Mouse (Mus musculus) layer of hippocampus, adult 11-12 months (tissue): ENCODE results near the gene Gpr180.
"Not testable (repeated sequence)": the region's sequence is repeated elsewhere in the genome, so short reads cannot be mapped to it uniquely, and the experiment has no call there.

Experiments
- DNase-seq: peaks from one replicate; pipeline ENCODE4 v3.0.0; 2022; ENCODE audit warnings: low spot score

Gene Gpr180

DNA sequence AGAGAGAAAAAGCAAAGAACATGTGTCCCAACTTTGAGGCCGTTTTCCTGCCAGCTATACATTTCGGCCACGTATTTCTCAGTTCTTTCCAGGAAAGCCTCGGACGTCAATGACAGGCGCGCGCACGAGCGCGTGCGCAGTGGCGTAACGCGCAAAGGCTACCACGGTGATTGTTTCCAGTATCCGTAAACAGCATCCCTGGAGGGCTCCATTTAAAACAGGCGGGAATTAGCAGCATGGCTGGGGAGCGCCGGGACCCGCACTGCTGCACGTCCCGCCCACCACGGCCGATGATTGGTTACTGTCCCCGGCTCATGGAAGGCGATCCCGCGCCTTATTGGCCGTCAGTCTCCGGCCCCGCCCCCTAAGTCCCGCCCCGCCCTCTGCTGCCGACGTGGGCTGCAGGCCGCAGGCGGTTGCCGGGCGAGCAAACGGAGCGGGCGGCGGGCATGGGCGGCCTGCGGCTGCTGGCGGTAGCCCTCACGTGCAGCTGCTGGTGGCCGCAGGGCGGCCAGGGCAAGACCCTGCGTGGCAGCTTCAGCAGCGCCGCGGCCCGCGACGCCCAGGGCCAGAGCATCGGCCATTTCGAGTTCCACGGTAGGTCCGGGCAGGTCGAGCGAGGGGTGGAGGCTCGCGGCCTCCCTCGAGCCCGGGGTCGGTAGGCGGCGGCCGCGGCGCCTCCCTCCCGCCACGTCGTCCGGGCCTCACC, at the start of gene Gpr180:
TSS of gene Gpr180 (plus strand) at position 415 of the 709 bp plus-strand sequence.
- DNase-seq = peak; percentile 97

DNA sequence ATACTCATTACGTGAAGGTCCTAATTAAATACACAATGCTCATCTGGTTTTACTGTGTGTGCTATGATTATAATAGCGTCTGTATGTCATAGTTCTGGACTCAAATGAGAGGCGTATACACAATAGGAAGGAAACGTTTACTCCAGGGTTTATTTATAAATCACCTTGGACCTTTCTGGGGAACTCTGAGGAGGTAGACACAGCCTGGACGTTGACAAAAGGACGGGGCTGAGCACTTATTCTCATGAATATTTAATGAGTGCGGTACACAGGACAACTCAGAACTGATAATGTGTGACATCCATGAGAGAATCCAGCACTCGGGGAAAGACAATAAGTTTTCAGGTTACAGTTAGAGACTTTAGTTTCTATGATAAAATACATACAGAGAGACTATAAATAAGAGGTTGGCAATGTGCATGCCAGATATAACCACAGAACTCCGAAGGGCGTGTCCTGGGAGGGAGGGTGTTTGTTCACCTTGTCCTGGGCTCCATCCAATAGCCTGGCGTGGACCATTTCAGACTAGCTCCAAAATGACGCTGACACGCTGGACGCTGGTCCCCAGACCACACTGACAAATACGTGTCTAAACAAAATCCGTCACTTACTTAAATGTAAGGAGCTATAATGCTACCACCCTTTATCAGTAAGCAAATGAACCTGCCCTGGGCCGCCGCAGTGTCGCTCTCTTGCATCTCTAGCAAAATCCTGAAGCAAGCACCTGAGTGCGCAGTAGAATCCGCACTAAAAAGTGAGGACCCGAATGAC, 48.3 kb upstream of the Gpr180 start:
- DNase-seq = no peak

DNA sequence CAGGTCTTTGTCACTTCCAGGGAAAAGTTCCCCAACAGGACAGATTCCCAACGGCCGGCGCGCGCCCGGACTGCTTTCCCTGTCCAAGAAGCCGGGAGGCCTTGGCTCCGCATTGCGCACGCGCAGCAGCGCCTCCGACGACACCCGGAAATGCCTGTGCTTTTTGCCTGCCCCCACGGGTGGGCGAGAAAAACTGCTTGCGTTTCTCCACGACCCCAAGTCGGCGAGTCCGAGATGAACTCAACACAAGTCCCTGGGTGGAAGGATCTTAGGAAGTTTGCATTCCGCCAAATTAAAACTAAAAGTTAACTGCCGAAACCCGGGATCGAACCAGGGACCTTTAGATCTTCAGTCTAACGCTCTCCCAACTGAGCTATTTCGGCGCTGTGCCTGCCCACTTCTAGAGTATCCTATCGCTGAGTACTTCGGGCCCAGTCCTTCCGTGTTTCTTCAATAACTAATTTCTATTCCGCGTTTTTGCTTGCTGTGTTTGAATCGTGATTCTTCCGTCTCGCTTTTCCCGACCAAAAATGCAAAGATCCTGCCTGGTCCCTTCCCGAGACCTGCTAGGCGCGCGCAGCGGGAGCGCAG, 47.6 kb upstream of the Gpr180 start:
- peak; percentile 92 for DNase-seq

GRCm38 (mm10) chr14:118089806-118090392, 47.1 kb upstream of the Gpr180 start:
- no peak for DNase-seq

GRCm38 (mm10) chr14:118098265-118098664, 38.7 kb upstream of the Gpr180 start:
- no peak for DNase-seq

- DNase-seq = no peak
These were observed 35.5 kb upstream of the Gpr180 start for GRCm38 (mm10) chr14:118101227-118101990.

- DNase-seq = not testable (repeated sequence)
These were observed 29.5 kb upstream of the Gpr180 start for GRCm38 (mm10) chr14:118107479-118107878.

DNA sequence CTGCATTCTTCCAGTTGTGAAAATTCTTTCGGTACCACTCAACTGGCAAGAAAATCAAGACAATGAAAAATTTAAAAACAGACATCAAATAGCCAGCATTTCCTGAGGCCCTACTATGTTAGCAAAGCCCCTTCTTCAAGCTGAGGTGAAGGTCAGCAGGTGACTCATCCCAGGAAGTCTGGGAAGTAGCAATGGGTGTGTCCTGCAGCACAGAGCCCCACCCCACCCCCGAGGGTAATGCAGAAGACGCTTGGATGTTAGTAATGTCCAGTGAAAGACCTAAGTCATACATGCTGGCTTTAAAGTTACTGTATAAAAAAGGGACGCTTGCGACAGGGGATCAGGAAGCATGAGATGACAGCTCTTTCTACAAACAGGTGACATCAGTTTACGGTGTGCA, 23.8 kb upstream of the Gpr180 start:
- no peak for DNase-seq

GRCm38 (mm10) chr14:118124129-118124528, 12.8 kb upstream of the Gpr180 start:
- no peak for DNase-seq

GRCm38 (mm10) chr14:118124771-118125170, 12.2 kb upstream of the Gpr180 start:
- DNase-seq = no peak

DNA sequence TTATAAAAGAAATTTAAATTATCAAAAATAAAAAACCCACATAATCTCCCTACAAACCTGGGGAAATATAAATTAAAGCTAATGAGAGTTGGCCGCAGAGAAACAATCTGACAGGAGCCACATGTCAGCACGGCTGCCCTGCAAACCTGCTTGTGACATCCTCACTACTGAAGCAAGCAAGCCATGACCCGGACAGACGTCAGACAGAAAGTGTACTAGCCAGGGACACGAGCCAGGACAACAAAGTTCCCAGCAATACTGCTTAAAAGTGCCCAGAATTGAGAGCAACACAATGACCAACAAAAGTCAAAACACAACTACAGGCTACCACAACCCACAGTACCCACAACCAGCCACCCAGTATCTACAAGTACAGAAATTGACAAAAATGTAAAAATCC, 10.7 kb upstream of the Gpr180 start:
- no peak for DNase-seq

- DNase-seq = no peak
These were observed 5.5 kb upstream of the Gpr180 start for GRCm38 (mm10) chr14:118131472-118131871.

- no peak for DNase-seq
These were observed 4.9 kb upstream of the Gpr180 start for GRCm38 (mm10) chr14:118131931-118132641.

GRCm38 (mm10) chr14:118132642-118132977, 4.3 kb upstream of the Gpr180 start, which contains the start of gene Tgds:
Gene Tgds, minus strand, starts transcription at chr14:118132755.
- DNase-seq = peak; percentile 100

DNA sequence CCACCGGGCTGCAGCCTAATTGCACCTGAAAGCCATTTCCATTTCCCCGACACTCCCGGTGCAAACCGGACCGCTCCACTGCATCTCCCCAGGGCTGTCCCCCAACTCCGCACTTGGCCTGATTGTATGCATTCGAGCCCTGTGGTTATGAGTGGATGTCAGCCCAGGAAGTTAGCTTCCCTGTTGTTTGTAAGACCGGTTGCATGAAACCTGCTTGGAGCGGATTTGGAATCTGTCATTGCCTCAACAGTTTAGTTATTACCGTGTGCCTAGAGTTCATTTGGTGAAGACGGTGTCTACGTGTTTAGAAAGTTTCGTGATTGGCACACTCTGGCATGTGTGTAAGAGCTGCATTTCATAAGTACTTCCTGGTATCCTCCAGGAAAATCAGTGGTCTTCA, 529 bp downstream of the Gpr180 start:
- peak; percentile 26 for DNase-seq

DNA sequence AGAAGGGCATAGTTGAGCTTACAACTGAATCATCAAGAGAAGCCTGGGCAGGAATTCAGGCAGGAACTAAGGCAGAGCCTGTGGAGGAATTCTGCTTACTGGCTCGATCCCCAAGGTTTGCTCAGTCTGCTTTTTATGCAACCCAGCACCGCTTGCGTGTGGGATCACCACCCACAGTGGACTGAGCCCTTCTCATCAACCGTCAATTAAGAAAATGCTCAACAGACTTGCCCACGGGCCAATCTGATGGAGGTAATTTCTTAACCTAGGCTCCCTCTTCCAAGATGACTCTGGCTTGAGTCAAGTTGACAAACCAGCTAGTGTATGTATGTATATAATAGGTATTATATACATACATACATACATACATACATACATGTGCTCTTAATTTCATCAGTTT, 5.3 kb downstream of the Gpr180 start:
- no peak for DNase-seq

DNA sequence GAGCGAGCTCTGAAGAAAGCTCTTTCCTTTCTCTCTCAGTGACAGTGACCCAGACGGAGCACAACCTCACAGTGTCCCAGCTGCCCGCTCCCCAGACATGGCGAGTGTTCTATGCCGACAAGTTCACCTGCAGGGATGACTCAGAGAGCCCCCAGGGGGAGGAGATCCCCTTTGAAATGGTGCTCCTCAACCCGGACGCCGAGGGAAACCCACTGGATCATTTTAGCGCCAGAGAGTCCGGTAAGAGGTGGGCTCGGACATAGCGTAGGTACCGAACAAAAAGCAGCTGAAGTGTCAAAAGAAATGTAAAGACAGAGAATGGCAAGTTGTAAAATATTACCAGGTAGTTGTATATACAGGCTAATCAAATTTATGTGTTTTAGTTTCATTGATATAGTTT, 11.1 kb downstream of the Gpr180 start:
- no peak for DNase-seq

DNA sequence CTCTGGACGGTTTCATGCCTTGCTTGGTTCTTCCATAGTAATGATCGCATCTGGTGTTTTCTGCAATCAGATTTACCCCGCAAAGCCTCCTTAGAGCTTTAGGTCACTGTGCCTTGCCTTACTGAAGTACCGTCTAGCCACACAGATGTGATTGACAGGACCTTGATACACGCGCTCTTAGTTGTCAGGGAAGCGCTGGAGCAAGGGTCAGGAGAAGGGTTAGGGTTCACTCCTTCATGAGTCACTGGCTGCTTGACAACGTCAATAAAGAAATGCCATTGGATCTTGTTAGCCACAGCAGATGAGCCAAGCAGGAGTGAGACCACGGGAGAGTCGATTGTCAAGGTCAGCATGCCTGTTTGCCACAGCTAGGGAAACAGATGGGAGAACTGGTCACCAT, 11.6 kb downstream of the Gpr180 start:
- DNase-seq = no peak

DNA sequence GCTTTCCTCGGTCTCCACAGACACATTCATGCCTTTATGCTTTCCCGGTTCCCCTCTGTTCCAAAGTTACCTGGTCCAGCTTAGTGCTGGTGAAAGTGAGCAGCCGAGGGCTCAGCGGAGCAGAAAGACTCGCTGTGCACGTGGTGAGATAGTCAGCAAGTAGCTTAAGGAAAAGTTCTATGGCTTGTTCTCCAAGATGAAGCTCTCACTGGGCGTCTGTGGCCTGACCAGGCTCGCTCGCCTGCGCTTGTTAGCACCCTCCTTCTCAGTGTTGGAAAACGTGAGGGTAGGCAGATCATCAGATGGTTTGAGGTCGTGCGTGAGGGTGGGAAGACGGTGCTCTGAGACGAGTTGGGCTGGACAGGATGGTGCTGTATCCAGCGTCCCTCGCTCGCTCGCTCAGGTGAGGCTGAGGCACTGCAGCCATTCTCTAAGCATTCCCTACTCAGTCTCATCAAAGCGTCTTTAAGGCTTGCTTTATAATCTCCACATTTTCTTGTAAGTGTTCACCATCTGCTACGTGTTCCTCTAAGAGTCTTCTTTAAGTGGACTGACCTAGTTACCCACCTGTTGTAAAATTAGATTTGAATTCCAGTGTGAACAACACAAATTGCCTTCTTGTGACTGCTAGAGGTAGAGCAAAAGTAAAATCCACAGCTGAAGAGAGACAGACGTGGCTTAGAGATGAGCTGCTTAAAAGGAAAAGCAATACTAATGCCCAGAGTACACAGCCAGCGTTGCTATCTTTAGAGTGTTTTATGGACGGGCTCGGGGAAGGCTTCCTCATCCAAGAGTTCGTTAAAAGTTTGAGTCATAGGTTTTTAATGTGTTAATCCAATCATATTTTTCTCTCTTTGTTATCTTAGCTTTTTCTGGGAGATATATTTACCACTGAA, 13.9 kb downstream of the Gpr180 start:
- DNase-seq = no peak

DNA sequence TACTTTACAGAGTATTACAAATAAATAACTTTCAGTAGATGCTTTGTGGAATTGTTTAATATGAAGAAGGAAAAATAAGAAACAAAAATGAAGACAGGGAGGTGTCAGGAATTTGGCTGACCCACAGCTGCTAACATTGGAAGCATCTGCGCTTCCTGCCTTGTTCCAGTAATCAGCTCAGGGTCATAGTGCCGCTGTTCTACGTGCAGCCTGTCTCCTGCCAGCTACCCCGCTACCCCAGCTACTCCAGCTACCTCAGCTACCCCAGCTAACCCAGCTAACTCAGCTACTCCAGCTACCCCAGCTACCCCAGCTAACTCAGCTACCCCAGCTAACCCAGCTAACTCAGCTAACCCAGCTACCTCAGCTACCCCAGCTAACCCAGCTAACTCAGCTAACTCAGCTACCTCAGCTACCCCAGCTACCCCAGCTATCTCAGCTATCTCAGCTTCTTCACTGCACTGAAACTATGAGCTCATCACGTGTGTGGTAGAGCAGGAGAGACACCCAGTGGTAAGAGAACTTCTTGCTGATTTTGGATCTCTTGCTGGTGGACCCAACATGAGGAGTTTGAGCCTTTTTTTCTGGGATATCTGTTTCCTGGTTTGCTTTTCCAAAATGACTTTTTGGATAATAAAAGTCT, 14.8 kb downstream of the Gpr180 start:
- DNase-seq = no peak
